Mouse (Mus musculus): ENCODE measurements around the gene Arhgef3. TPM values are rescaled to one million over a fixed set of nuclear protein-coding genes. Genes with fewer than 3 reads are reported as not detected.

Arhgef3 gene
- polyA plus RNA-seq, 1 experiment from 2014 or later: 13.9 TPM

- ATAC-seq: peak; percentile 65
- Histone ChIP-seq H3K9ac (no peak overlapping the region), H3K4me2 (replicated peaks) (no peak overlapping the region), H3K4me1 (replicated peaks) (peaks cover 3% of the 10 kb centered on the region; the same call in 1 of the 2 replicates), H3K27me3 (replicated peaks) (no peaks in the 10 kb centered on the region), H3K36me3 (no peaks in the 10 kb centered on the region), H3K9me3 (no peaks in the 10 kb centered on the region), H3K27ac (no peak overlapping the region), H3K4me3 (replicated peaks) (no peak overlapping the region)
- WGBS: 60% methylated on average over 5 of the region's 5 CpGs
Observed at GRCm38 (mm10) chr14:27296987-27297386, 182.3 kb downstream of the Arhgef3 start.

GRCm38 (mm10) chr14:27298875-27299274 is 184.2 kb downstream of the Arhgef3 start:
- Histone ChIP-seq H3K36me3 (no peaks in the 10 kb centered on the region), H3K9me3 (no peaks in the 10 kb centered on the region), H3K4me3 (replicated peaks) (no peak overlapping the region), H3K27ac (no peak overlapping the region), H3K27me3 (replicated peaks) (no peaks in the 10 kb centered on the region), H3K4me2 (replicated peaks) (no peak overlapping the region), H3K9ac (no peak overlapping the region), H3K4me1 (replicated peaks) (peaks cover 3% of the 10 kb centered on the region; the same call in 1 of the 2 replicates)
- WGBS: 54% methylated on average over 2 of the region's 2 CpGs
- no peak for ATAC-seq

- Histone ChIP-seq H3K4me2 (replicated peaks) (no peak overlapping the region), H3K27me3 (replicated peaks) (no peaks in the 10 kb centered on the region), H3K9ac (no peak overlapping the region), H3K4me1 (replicated peaks) (peaks cover 3% of the 10 kb centered on the region; the same call in 1 of the 2 replicates), H3K9me3 (no peaks in the 10 kb centered on the region), H3K36me3 (no peaks in the 10 kb centered on the region), H3K4me3 (replicated peaks) (no peak overlapping the region), H3K27ac (no peak overlapping the region)
- WGBS: 46% methylated on average over 4 of the region's 4 CpGs
- ATAC-seq: no peak
Observed at GRCm38 (mm10) chr14:27299705-27300104, 185.0 kb downstream of the Arhgef3 start.

- Histone ChIP-seq H3K9me3 (no peaks in the 10 kb centered on the region), H3K27ac (no peak overlapping the region), H3K4me3 (replicated peaks) (no peak overlapping the region), H3K4me2 (replicated peaks) (no peak overlapping the region), H3K36me3 (no peaks in the 10 kb centered on the region), H3K9ac (no peak overlapping the region), H3K4me1 (replicated peaks) (peaks cover 2% of the 10 kb centered on the region; the same call in 1 of the 2 replicates), H3K27me3 (replicated peaks) (no peaks in the 10 kb centered on the region)
- 72% methylated on average over 5 of the region's 5 CpGs for WGBS
- ATAC-seq: no peak
Observed at GRCm38 (mm10) chr14:27301768-27302499, 187.2 kb downstream of the Arhgef3 start.

- ATAC-seq: no peak
- H3K27ac ChIP-seq: no peak overlapping the region
- no peak overlapping the region for H3K9ac ChIP-seq
- no peak overlapping the region for H3K4me2 ChIP-seq (replicated peaks)
- H3K27me3 ChIP-seq (replicated peaks): no peaks in the 10 kb centered on the region
- 80% methylated on average over 4 of the region's 4 CpGs for WGBS
- no peak overlapping the region for H3K4me3 ChIP-seq (replicated peaks)
- no peaks in the 10 kb centered on the region for H3K36me3 ChIP-seq
- no peaks in the 10 kb centered on the region for H3K4me1 ChIP-seq (replicated peaks)
- H3K9me3 ChIP-seq: no peaks in the 10 kb centered on the region
Observed at GRCm38 (mm10) chr14:27303294-27303693, 188.6 kb downstream of the Arhgef3 start.

GRCm38 (mm10) chr14:27304408-27304807 is 189.7 kb downstream of the Arhgef3 start:
- Histone ChIP-seq H3K4me2 (replicated peaks) (no peak overlapping the region), H3K27me3 (replicated peaks) (no peaks in the 10 kb centered on the region), H3K9me3 (no peaks in the 10 kb centered on the region), H3K4me1 (replicated peaks) (no peaks in the 10 kb centered on the region), H3K36me3 (no peaks in the 10 kb centered on the region), H3K27ac (no peak overlapping the region), H3K4me3 (replicated peaks) (no peak overlapping the region), H3K9ac (no peak overlapping the region)
- WGBS: 68% methylated on average over 4 of the region's 4 CpGs
- ATAC-seq: no peak

GRCm38 (mm10) chr14:27308761-27309160 is 194.1 kb downstream of the Arhgef3 start:
- Histone ChIP-seq H3K9me3 (no peaks in the 10 kb centered on the region), H3K27me3 (replicated peaks) (no peaks in the 10 kb centered on the region), H3K27ac (no peak overlapping the region), H3K4me3 (replicated peaks) (no peak overlapping the region), H3K4me2 (replicated peaks) (no peak overlapping the region), H3K4me1 (replicated peaks) (no peaks in the 10 kb centered on the region), H3K9ac (no peak overlapping the region), H3K36me3 (no peaks in the 10 kb centered on the region)
- 80% methylated on average over 3 of the region's 3 CpGs for WGBS
- ATAC-seq: no peak

DNA sequence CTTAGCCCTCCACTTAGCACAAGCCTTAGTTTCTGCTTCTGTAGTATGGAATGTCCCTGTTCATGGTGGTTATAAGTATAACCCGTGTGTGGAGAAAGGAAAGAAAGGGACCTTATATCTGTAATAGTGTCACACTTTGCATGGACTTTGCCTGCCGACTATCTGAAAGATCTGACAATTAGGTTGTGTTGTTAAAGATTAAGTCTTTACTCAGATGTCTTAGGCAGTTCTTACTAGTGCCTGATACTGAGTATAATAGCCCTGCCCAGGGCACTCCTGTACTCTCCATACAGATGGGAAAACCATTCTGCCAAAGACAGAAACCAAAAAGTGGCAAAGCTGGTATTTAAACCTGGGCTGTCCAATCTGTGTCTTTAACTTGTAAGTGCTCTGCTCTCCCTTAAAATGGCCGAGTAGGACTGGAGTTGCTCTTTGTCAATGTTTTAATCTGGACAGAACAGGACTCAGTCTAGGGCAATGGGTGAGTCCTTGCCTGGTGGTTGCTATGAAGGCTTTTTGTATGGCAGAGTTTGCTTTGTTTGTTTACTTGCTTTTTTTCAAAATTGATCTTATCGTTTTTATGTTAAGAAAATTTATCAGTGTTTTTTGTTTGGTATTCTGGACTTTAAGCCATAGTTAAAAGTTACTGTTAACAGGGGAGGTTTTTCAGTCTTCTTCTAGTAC is 196.0 kb downstream of the Arhgef3 start:
- ATAC-seq: peak; percentile 83
- no peaks in the 10 kb centered on the region for H3K36me3 ChIP-seq
- 58% methylated on average over 4 of the region's 4 CpGs for WGBS

GRCm38 (mm10) chr14:27312380-27312779 is 197.7 kb downstream of the Arhgef3 start:
- H3K9ac ChIP-seq: no peak overlapping the region
- H3K36me3 ChIP-seq: no peaks in the 10 kb centered on the region
- H3K9me3 ChIP-seq: no peaks in the 10 kb centered on the region
- H3K4me1 ChIP-seq (replicated peaks): no peaks in the 10 kb centered on the region
- H3K27me3 ChIP-seq (replicated peaks): no peaks in the 10 kb centered on the region
- WGBS: 83% methylated on average over 1 of the region's 1 CpGs
- ATAC-seq: no peak
- H3K4me3 ChIP-seq (replicated peaks): no peak overlapping the region
- no peak overlapping the region for H3K27ac ChIP-seq
- no peak overlapping the region for H3K4me2 ChIP-seq (replicated peaks)

More for the DNA sequence above, 196.0 kb downstream of the Arhgef3 start:
- Histone ChIP-seq H3K9ac (no peak overlapping the region), H3K27ac (no peak overlapping the region), H3K4me1 (replicated peaks) (no peaks in the 10 kb centered on the region), H3K4me3 (replicated peaks) (no peak overlapping the region), H3K27me3 (replicated peaks) (no peaks in the 10 kb centered on the region), H3K9me3 (no peaks in the 10 kb centered on the region), H3K4me2 (replicated peaks) (no peak overlapping the region)

- no peaks in the 10 kb centered on the region for H3K9me3 ChIP-seq
- no peak overlapping the region for H3K27ac ChIP-seq
- no peaks in the 10 kb centered on the region for H3K4me1 ChIP-seq (replicated peaks)
- no peak overlapping the region for H3K4me3 ChIP-seq (replicated peaks)
- no peak for ATAC-seq
- H3K4me2 ChIP-seq (replicated peaks): no peak overlapping the region
- 83% methylated on average over 6 of the region's 6 CpGs for WGBS
- no peak overlapping the region for H3K9ac ChIP-seq
- no peaks in the 10 kb centered on the region for H3K36me3 ChIP-seq
- no peaks in the 10 kb centered on the region for H3K27me3 ChIP-seq (replicated peaks)
Observed at GRCm38 (mm10) chr14:27315737-27316136, 201.0 kb downstream of the Arhgef3 start.

DNA sequence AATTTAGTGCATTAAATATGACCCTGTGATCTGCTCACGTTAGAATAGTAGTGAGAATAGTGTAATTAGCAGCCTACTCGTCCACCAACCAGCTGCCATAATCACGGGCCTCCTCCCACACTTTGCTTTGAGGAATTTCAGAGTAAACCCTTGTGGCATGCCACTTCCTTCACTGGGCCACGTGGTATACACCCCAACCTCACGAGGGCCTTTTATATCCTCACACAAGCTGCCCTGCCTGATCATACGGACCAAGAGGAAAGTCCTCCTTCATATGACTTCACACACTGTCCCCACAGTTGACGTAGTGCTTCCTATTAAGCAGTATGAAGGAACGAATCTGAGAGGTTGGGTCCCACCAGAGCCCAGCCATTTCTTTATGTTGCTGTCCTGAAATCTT is 202.4 kb downstream of the Arhgef3 start:
- ATAC-seq: no peak
- Histone ChIP-seq H3K9me3 (no peaks in the 10 kb centered on the region), H3K27me3 (replicated peaks) (no peaks in the 10 kb centered on the region), H3K9ac (no peak overlapping the region), H3K4me2 (replicated peaks) (no peak overlapping the region), H3K36me3 (no peaks in the 10 kb centered on the region), H3K4me1 (replicated peaks) (no peaks in the 10 kb centered on the region), H3K27ac (no peak overlapping the region), H3K4me3 (replicated peaks) (no peak overlapping the region)
- 66% methylated on average over 8 of the region's 8 CpGs for WGBS

GRCm38 (mm10) chr14:27319386-27319785 is 204.7 kb downstream of the Arhgef3 start:
- Histone ChIP-seq H3K27ac (no peak overlapping the region), H3K4me3 (replicated peaks) (no peak overlapping the region), H3K27me3 (replicated peaks) (no peaks in the 10 kb centered on the region), H3K4me1 (replicated peaks) (no peaks in the 10 kb centered on the region), H3K36me3 (no peaks in the 10 kb centered on the region), H3K4me2 (replicated peaks) (no peak overlapping the region), H3K9ac (no peak overlapping the region), H3K9me3 (no peaks in the 10 kb centered on the region)
- 62% methylated on average over 7 of the region's 7 CpGs for WGBS
- no peak for ATAC-seq

DNA sequence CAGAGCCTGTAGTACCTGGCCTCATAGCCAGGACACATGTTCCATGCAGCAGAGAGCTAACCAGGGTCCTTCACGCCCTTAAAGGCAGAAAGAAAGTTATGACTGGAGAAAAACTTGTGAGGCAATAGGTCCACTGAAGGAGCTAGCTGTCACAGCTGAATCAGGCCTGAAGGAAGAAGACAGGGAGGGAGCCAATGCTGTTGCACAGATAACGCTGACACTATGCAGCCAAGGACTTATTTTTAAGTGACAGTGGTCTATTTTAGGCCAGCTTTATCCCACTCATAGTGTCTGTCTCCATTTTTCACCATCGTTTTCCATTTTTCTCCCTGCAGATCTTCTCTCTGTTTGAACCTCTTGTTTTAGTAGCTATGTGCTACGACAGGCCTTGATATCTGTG is 207.3 kb downstream of the Arhgef3 start:
- Histone ChIP-seq H3K4me1 (replicated peaks) (no peaks in the 10 kb centered on the region), H3K4me3 (replicated peaks) (no peak overlapping the region), H3K9ac (no peak overlapping the region), H3K27ac (no peak overlapping the region), H3K4me2 (replicated peaks) (no peak overlapping the region), H3K9me3 (no peaks in the 10 kb centered on the region), H3K36me3 (no peaks in the 10 kb centered on the region), H3K27me3 (replicated peaks) (no peaks in the 10 kb centered on the region)
- 82% methylated on average over 4 of the region's 4 CpGs for WGBS
- ATAC-seq: no peak

All from intestine, embryonic 15.5 days (tissue).